Comparison of ENCODE assay signal across 11 mouse cellular contexts in genomic region chr2:146258736-146259469, GRCm38 (mm10). TPM values are rescaled to one million over a fixed set of nuclear protein-coding genes. Genes with fewer than 3 reads are reported as not detected.
DNase-seq lines count a peak whose midpoint lies in the region; ATAC-seq lines count a peak whose summit lies in the region.
"Had no signal": no experiment of that assay in that cellular context is flagged by ENCODE, and none has a peak within 500 bp of the region (broad histone marks: within the 10 kb centered on the region; RNA-seq: fewer than 3 reads in every experiment).

No protein-coding gene starts in this region.

- ATAC-seq in forebrain, embryonic 12.5 days (ENCODE audit: low FRiP score) = peak; percentile 50; the same call in 1 of the 2 replicates
- ATAC-seq in hindbrain, embryonic 15.5 days (ENCODE audit: low FRiP score, low read depth) = peak; percentile 42; the same call in 1 of the 2 replicates
- peak; percentile 74 for ATAC-seq in midbrain, embryonic 16.5 days

- H3K27me3 ChIP-seq in heart, embryonic 10.5 days (ENCODE audit: insufficient read depth, poor library complexity, severe bottlenecking) = no peaks in the 10 kb centered on the region
- no peaks in the 10 kb centered on the region for H3K27me3 ChIP-seq in forebrain, embryonic 12.5 days
- peaks cover 4% of the 10 kb centered on the region; the same call in 1 of the 2 replicates for H3K27me3 ChIP-seq in hindbrain, embryonic 15.5 days
- H3K27me3 ChIP-seq in midbrain, embryonic 16.5 days (ENCODE audit: control insufficient read depth, insufficient read depth, low read depth, low read length) = no peaks in the 10 kb centered on the region
- H3K27me3 ChIP-seq: embryonic facial prominence, embryonic 12.5 days; stomach, embryonic 15.5 days had no signal

- H3K4me1 ChIP-seq in heart, embryonic 10.5 days = peaks cover 27% of the 10 kb centered on the region
- peaks cover 62% of the 10 kb centered on the region for H3K4me1 ChIP-seq in forebrain, embryonic 12.5 days
- H3K4me1 ChIP-seq in hindbrain, embryonic 15.5 days (replicated peaks) = peaks cover 45% of the 10 kb centered on the region
- H3K4me1 ChIP-seq in midbrain, embryonic 16.5 days (ENCODE audit: control insufficient read depth, insufficient read depth, low read length) = peaks cover 43% of the 10 kb centered on the region
- H3K4me1 ChIP-seq: stomach, embryonic 15.5 days had no signal

- no peak overlapping the region for H3K4me3 ChIP-seq in heart, embryonic 10.5 days
- H3K4me3 ChIP-seq in forebrain, embryonic 12.5 days (replicated peaks) = no peak overlapping the region
- no peak overlapping the region for H3K4me3 ChIP-seq in hindbrain, embryonic 15.5 days
- H3K4me3 ChIP-seq in midbrain, embryonic 16.5 days (ENCODE audit: low read depth, low read length) = no peak overlapping the region
- H3K4me3 ChIP-seq: embryonic facial prominence, embryonic 12.5 days; stomach, embryonic 15.5 days had no signal

- WGBS in heart, embryonic 10.5 days = 12% methylated on average over 10 of the region's 10 CpGs
- 16% methylated on average over 10 of the region's 10 CpGs for WGBS in forebrain, embryonic 12.5 days
- 16% methylated on average over 10 of the region's 10 CpGs for WGBS in hindbrain, embryonic 15.5 days
- 8% methylated on average over 10 of the region's 10 CpGs for WGBS in midbrain, embryonic 16.5 days

- H3K9ac ChIP-seq in forebrain, embryonic 12.5 days = no peak overlapping the region
- H3K9ac ChIP-seq in hindbrain, embryonic 15.5 days = no peak overlapping the region
- H3K9ac ChIP-seq in midbrain, embryonic 16.5 days (ENCODE audit: low read depth, low read length) = peak overlapping the region; percentile 26; the same call in 1 of the 2 replicates
- H3K9ac ChIP-seq: embryonic facial prominence, embryonic 12.5 days; liver, embryonic 14.5 days; stomach, embryonic 15.5 days had no signal

- H3K9me3 ChIP-seq in heart, embryonic 10.5 days = no peaks in the 10 kb centered on the region
- H3K9me3 ChIP-seq in forebrain, embryonic 12.5 days = no peaks in the 10 kb centered on the region
- H3K9me3 ChIP-seq in hindbrain, embryonic 15.5 days = no peaks in the 10 kb centered on the region; the same call in 1 of the 2 replicates
- H3K9me3 ChIP-seq in midbrain, embryonic 16.5 days (replicated peaks; ENCODE audit: control insufficient read depth, low read length, poor library complexity, severe bottlenecking) = no peaks in the 10 kb centered on the region
- H3K9me3 ChIP-seq: embryonic facial prominence, embryonic 12.5 days; stomach, embryonic 15.5 days had no signal

- H3K27ac ChIP-seq in heart, embryonic 10.5 days = no peak overlapping the region
- H3K27ac ChIP-seq in forebrain, embryonic 12.5 days = peak overlapping the region; percentile 80
- H3K27ac ChIP-seq in hindbrain, embryonic 15.5 days (replicated peaks) = peak overlapping the region; percentile 60
- H3K27ac ChIP-seq in midbrain, embryonic 16.5 days (ENCODE audit: low read length) = peak overlapping the region; percentile 77
- H3K27ac ChIP-seq: embryonic facial prominence, embryonic 12.5 days; liver, embryonic 14.5 days; stomach, embryonic 15.5 days had no signal

- H3K4me2 ChIP-seq in forebrain, embryonic 12.5 days = 0 out of 2 replicates have a peak overlapping the region, but pooled peaks have one; percentile 8
- H3K4me2 ChIP-seq in hindbrain, embryonic 15.5 days = peak overlapping the region; percentile 4; the same call in 1 of the 2 replicates
- peak overlapping the region; percentile 35 for H3K4me2 ChIP-seq in midbrain, embryonic 16.5 days (ENCODE audit: low read length)
- H3K4me2 ChIP-seq: embryonic facial prominence, embryonic 12.5 days; stomach, embryonic 15.5 days had no signal

- peak; percentile 96 for DNase-seq in heart, adult 11 months
- DNase-seq in heart, embryonic 10.5 days (ENCODE audit: low spot score) = no peak
- no peak for DNase-seq in gastrocnemius, postnatal 10 days
- no peak for DNase-seq in kidney, postnatal 36 days
- DNase-seq in Muller cell, postnatal 12 days (ENCODE audit: inconsistent ontology term) = no peak

- H3K36me3 ChIP-seq in heart, embryonic 10.5 days = no peaks in the 10 kb centered on the region
- H3K36me3 ChIP-seq in forebrain, embryonic 12.5 days (replicated peaks) = no peaks in the 10 kb centered on the region
- no peaks in the 10 kb centered on the region for H3K36me3 ChIP-seq in hindbrain, embryonic 15.5 days
- no peaks in the 10 kb centered on the region for H3K36me3 ChIP-seq in midbrain, embryonic 16.5 days (ENCODE audit: control insufficient read depth, insufficient read depth, low read length)
- H3K36me3 ChIP-seq: embryonic facial prominence, embryonic 12.5 days; stomach, embryonic 15.5 days had no signal

RNA-seq across cellular contexts. Expression of gene Insm1, which starts 37.2 kb away (rescaled TPM):
- polyA plus RNA-seq in heart, embryonic 10.5 days (2016; fragmentation: Nextera tagmentation; extraction: Ambion mirVana) = 0.04 and 0.05 TPM in 2 replicates
- polyA plus RNA-seq in forebrain, embryonic 12.5 days (2016; fragmentation: Nextera tagmentation; extraction: Ambion mirVana) = 11.9 and 13.4 TPM in 2 replicates
- 3.8 and 5.1 TPM in 2 replicates for polyA plus RNA-seq in hindbrain, embryonic 15.5 days (2015; fragmentation: Nextera tagmentation; extraction: Ambion mirVana)
- polyA plus RNA-seq in midbrain, embryonic 16.5 days (2015; fragmentation: Nextera tagmentation; extraction: Ambion mirVana) = 2.7 TPM in 2 replicates
- not detected for total RNA-seq in gastrocnemius, postnatal 10 days (2021)
